8 mouse cellular contexts compared by ENCODE assay signal in genomic region chr7:65519788-65520563, GRCm38 (mm10). TPM values are rescaled to one million over a fixed set of nuclear protein-coding genes. Genes with fewer than 3 reads are reported as not detected.
DNase-seq lines count a peak whose midpoint lies in the region; ATAC-seq lines count a peak whose summit lies in the region.

No protein-coding gene starts in this region.

- no peak overlapping the region for H3K4me2 ChIP-seq in heart, embryonic 11.5 days
- H3K4me2 ChIP-seq in midbrain, embryonic 11.5 days: no peak overlapping the region
- no peak overlapping the region for H3K4me2 ChIP-seq in stomach, embryonic 14.5 days (replicated peaks; ENCODE audit: low read depth, low read length)

- H3K27ac ChIP-seq in heart, embryonic 11.5 days (ENCODE audit: low read depth, low read length): no peak overlapping the region
- H3K27ac ChIP-seq in midbrain, embryonic 11.5 days (ENCODE audit: low read depth, low read length): no peak overlapping the region
- H3K27ac ChIP-seq in stomach, embryonic 14.5 days (ENCODE audit: low read length): no peak overlapping the region

- H3K4me1 ChIP-seq in heart, embryonic 11.5 days (ENCODE audit: control insufficient read depth, insufficient read depth, low read length): no peaks in the 10 kb centered on the region
- H3K4me1 ChIP-seq in midbrain, embryonic 11.5 days (ENCODE audit: control insufficient read depth, insufficient read depth, low read length): peaks cover 2% of the 10 kb centered on the region; the same call in 1 of the 2 replicates
- H3K4me1 ChIP-seq in stomach, embryonic 14.5 days (ENCODE audit: control insufficient read depth, insufficient read depth, low read length): no peaks in the 10 kb centered on the region

- no peak overlapping the region for H3K9ac ChIP-seq in heart, embryonic 11.5 days (ENCODE audit: low read depth, low read length)
- no peak overlapping the region for H3K9ac ChIP-seq in midbrain, embryonic 11.5 days (ENCODE audit: low read length)
- H3K9ac ChIP-seq in stomach, embryonic 14.5 days (replicated peaks; ENCODE audit: low read depth, low read length): no peak overlapping the region

- no peaks in the 10 kb centered on the region for H3K9me3 ChIP-seq in heart, embryonic 11.5 days (replicated peaks; ENCODE audit: control insufficient read depth, low read length)
- no peaks in the 10 kb centered on the region for H3K9me3 ChIP-seq in midbrain, embryonic 11.5 days (ENCODE audit: control insufficient read depth, low read length)
- H3K9me3 ChIP-seq in stomach, embryonic 14.5 days (ENCODE audit: control insufficient read depth, low read depth, low read length): no peaks in the 10 kb centered on the region

- intact Hi-C loops in heart, postnatal 25 days (cut with DNase I): loop anchor here (1.0 kb wide), 1 partner anchor 201 kb away; no protein-coding TSS in a partner anchor
- intact Hi-C loops in left cerebral cortex, postnatal 14 days (cut with DNase I): loop anchor here (1.0 kb wide), 1 partner anchor 203 kb away; no protein-coding TSS in a partner anchor

- H3K27me3 ChIP-seq in heart, embryonic 11.5 days (ENCODE audit: control insufficient read depth, insufficient read depth, low read length): peaks cover 3% of the 10 kb centered on the region; the same call in 1 of the 2 replicates
- H3K27me3 ChIP-seq in midbrain, embryonic 11.5 days (ENCODE audit: control insufficient read depth, insufficient read depth, low read length): no peaks in the 10 kb centered on the region
- no peaks in the 10 kb centered on the region for H3K27me3 ChIP-seq in stomach, embryonic 14.5 days (ENCODE audit: control insufficient read depth, insufficient read depth, low read length)

- peak; percentile 93 for DNase-seq in heart, adult 11 months
- peak; percentile 36 for DNase-seq in c-Kit-negative CD71-positive TER-119-positive erythroid progenitor cells, embryonic 14.5 days (ENCODE audit: low read depth, low spot score)
- peak; percentile 34 for DNase-seq in heart, postnatal 25 days (ENCODE audit: low spot score)
- DNase-seq in left cerebral cortex, postnatal 14 days (ENCODE audit: low spot score in 2 of 2): peak; percentile 54 to 68
- peak; percentile 97 for DNase-seq in midbrain, embryonic 11.5 days (ENCODE audit: low spot score, missing footprints)

- H3K4me3 ChIP-seq in heart, embryonic 11.5 days (ENCODE audit: low read depth, low read length): no peak overlapping the region
- H3K4me3 ChIP-seq in midbrain, embryonic 11.5 days (ENCODE audit: low read depth, low read length): no peak overlapping the region
- H3K4me3 ChIP-seq in stomach, embryonic 14.5 days (ENCODE audit: low read depth, low read length): no peak overlapping the region

- ATAC-seq in heart, embryonic 11.5 days (replicated peaks; ENCODE audit: insufficient number of reproducible peaks, low FRiP score, low TSS enrichment): no peak; the same call in 1 of the 2 replicates
- peak; percentile 49; the same call in 1 of the 2 replicates for ATAC-seq in erythroid progenitor cell, adult 5-6 weeks (replicated peaks; ENCODE audit: low FRiP score, poor library complexity, severe bottlenecking)
- peak; percentile 65 for ATAC-seq in midbrain, embryonic 11.5 days (ENCODE audit: low FRiP score)
- ATAC-seq in stomach, embryonic 14.5 days (ENCODE audit: insufficient number of reproducible peaks, insufficient read depth, low FRiP score, low read depth): peak; percentile 71

- H3K36me3 ChIP-seq in heart, embryonic 11.5 days (ENCODE audit: control insufficient read depth, insufficient read depth, low read length): no peaks in the 10 kb centered on the region
- H3K36me3 ChIP-seq in midbrain, embryonic 11.5 days (ENCODE audit: control insufficient read depth, insufficient read depth, low read length): no peaks in the 10 kb centered on the region
- no peaks in the 10 kb centered on the region for H3K36me3 ChIP-seq in stomach, embryonic 14.5 days (ENCODE audit: control insufficient read depth, insufficient read depth, low read length)

- WGBS in heart, embryonic 11.5 days (ENCODE audit: insufficient replicate concordance): 37% methylated on average over 12 of the region's 12 CpGs
- WGBS in midbrain, embryonic 11.5 days: 50% methylated on average over 12 of the region's 12 CpGs
- WGBS in stomach, embryonic 14.5 days: 27% methylated on average over 12 of the region's 12 CpGs

RNA-seq across cellular contexts. Expression of gene Tjp1, which starts 7.6 kb away (rescaled TPM):
- polyA plus RNA-seq in heart, embryonic 11.5 days (2014; fragmentation: Nextera tagmentation; extraction: Ambion mirVana): 13.3 and 32.3 TPM in 2 replicates
- 5.4 and 5.8 TPM in 2 replicates for total RNA-seq in erythroid progenitor cell, adult 5-6 weeks (2015; ENCODE audit: low replicate concordance)
- total RNA-seq in erythroid progenitor cell, adult 5-6 weeks (2017; ENCODE audit: low replicate concordance): 7.6 and 12.0 TPM in 2 replicates
- 100 to 1,000 TPM; 110 to 134 TPM for total RNA-seq in heart, postnatal 25 days (2021)
- total RNA-seq in left cerebral cortex, postnatal 14 days (2021): 100 to 1,000 TPM; 132 to 169 TPM
- 21.7 and 26.8 TPM in 2 replicates for polyA plus RNA-seq in midbrain, embryonic 11.5 days (2014; fragmentation: Nextera tagmentation; extraction: Ambion mirVana)
- 13.4 and 16.8 TPM in 2 replicates for polyA plus RNA-seq in stomach, embryonic 14.5 days (2014; fragmentation: Nextera tagmentation; extraction: Ambion mirVana)

Comparison
In these comparisons a context has a peak if more than half of its experiments do, and no peak if none do; other contexts are left out.
1. DNase-seq: peak in every context shown above with its lines; median percentile 97 in midbrain, embryonic 11.5 days; 93 in heart, adult 11 months; 61 in left cerebral cortex, postnatal 14 days; 36 in c-Kit-negative CD71-positive TER-119-positive erythroid progenitor cells, embryonic 14.5 days; 34 in heart, postnatal 25 days.
2. RNA of gene Tjp1, which starts 7.6 kb away (total RNA-seq): 132 to 169 TPM in left cerebral cortex, postnatal 14 days and 110 to 134 TPM in heart, postnatal 25 days; 5.4 to 12.0 TPM in erythroid progenitor cell, adult 5-6 weeks; every median in the first group is over 4 times any median in the second.